8 mouse cellular contexts compared by ENCODE assay signal in the genomic region with DNA sequence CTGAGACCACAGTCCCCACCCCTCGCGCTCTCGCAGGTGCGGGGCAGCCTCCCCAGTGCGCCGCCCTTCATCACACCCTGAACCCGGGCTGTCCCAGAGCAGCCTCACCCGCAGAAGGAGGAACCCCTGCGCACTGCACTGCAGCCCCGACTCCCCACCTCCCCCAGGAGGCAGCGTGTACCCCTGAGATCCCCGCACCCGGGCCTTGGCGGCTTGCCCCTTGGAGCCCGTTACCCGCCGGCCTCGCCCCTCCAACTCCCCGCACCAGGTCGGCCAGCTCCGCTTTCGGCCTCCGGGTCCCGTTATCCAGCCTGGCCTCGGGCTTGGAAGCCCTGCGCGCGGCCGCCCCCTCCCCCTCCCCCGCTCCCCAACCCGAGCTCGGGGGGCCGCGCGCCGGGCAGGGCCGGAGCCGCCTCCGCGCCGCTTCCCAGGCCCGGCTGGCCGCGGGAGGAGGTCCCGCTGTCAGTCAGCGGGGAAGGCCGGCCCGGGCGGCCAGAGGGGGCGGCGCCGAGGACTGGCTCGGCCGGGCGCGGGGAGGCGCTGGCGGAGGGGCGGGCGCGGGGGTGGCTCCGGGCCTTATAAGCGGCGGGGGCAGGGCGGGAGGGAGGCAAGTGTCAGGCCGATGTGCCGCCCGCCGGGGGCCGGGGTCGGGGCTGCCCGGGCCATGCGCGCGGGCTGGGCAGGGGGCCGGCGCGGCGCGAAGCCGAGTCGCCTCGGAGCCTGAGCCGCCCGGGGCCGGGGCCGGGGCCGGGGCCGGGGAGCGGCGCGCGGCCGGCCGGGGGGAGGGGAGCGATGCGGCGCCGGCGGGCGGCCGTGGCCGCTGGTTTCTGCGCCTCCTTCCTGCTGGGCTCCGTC. TPM values are rescaled to one million over a fixed set of nuclear protein-coding genes. Genes with fewer than 3 reads are reported as not detected.
DNase-seq lines count a peak whose midpoint lies in the region; ATAC-seq and TF ChIP-seq lines count a peak whose summit lies in the region.

Gene Pkdcc (plus strand): TSS at position 619 of the 855 bp plus-strand sequence.

- under 1% methylated on average over 44 of the region's 105 CpGs for WGBS in heart, embryonic 13.5 days
- whole genome bisulfite sequencing in liver, embryonic 13.5 days (ENCODE audit: insufficient replicate concordance) = under 1% methylated on average over 71 of the region's 105 CpGs
- WGBS in stomach, postnatal 0 days = under 1% methylated on average over 36 of the region's 105 CpGs

- H3K4me2 ChIP-seq in heart, embryonic 13.5 days = peak within 1 kb of the TSS; percentile 95
- H3K4me2 ChIP-seq in liver, embryonic 13.5 days = peak within 1 kb of the TSS; percentile 66
- H3K4me2 ChIP-seq in stomach, postnatal 0 days (replicated peaks; ENCODE audit: low read depth) = peak within 1 kb of the TSS; percentile 93

- H3K4me1 ChIP-seq in heart, embryonic 13.5 days = peaks cover 56% of the 10 kb centered on the region
- H3K4me1 ChIP-seq in liver, embryonic 13.5 days (replicated peaks) = peaks cover 47% of the 10 kb centered on the region
- H3K4me1 ChIP-seq in stomach, postnatal 0 days (replicated peaks; ENCODE audit: control insufficient read depth, insufficient read depth) = peaks cover 6% of the 10 kb centered on the region; the same call in 1 of the 2 replicates

- peak within 1 kb of the TSS; percentile 99 for H3K27ac ChIP-seq in heart, embryonic 13.5 days (replicated peaks)
- H3K27ac ChIP-seq in liver, embryonic 13.5 days = peak within 1 kb of the TSS; percentile 77
- peak within 1 kb of the TSS; percentile 90 for H3K27ac ChIP-seq in stomach, postnatal 0 days (replicated peaks)

- H3K9me3 ChIP-seq in heart, embryonic 13.5 days = no peaks in the 10 kb centered on the region
- no peaks in the 10 kb centered on the region for H3K9me3 ChIP-seq in liver, embryonic 13.5 days (replicated peaks)
- no peaks in the 10 kb centered on the region for H3K9me3 ChIP-seq in stomach, postnatal 0 days (ENCODE audit: control insufficient read depth, low read length)

- ATAC-seq in heart, embryonic 13.5 days (ENCODE audit: extremely low read depth, insufficient number of reproducible peaks, low FRiP score, low TSS enrichment) = peak; percentile 77
- peak; percentile 76 for ATAC-seq in liver, embryonic 13.5 days (ENCODE audit: low read depth)
- peak; percentile 89 for ATAC-seq in stomach, postnatal 0 days (ENCODE audit: low FRiP score, low TSS enrichment)

- H3K27me3 ChIP-seq in heart, embryonic 13.5 days (replicated peaks) = no peaks in the 10 kb centered on the region
- H3K27me3 ChIP-seq in liver, embryonic 13.5 days = peaks cover 50% of the 10 kb centered on the region
- H3K27me3 ChIP-seq in stomach, postnatal 0 days (ENCODE audit: control insufficient read depth, insufficient read depth, low read length) = no peaks in the 10 kb centered on the region

- DNase-seq in layer of hippocampus, adult 11-12 months (ENCODE audit: low spot score) = peak; percentile 75
- no peak for DNase-seq in layer of hippocampus, adult 9-10 months (ENCODE audit: low spot score)
- DNase-seq in fibroblast of lung, adult 2 months (ENCODE audit: low read depth) = peak; percentile 40
- DNase-seq in kidney, postnatal 10 days = peak; percentile 96
- peak; percentile 22 for DNase-seq in liver, embryonic 13.5 days
- DNase-seq in neural tube, embryonic 10.5 days (ENCODE audit: extremely low spot score, low spot score) = peak; percentile 89
- peak; percentile 93 for DNase-seq in stomach, postnatal 0 days (ENCODE audit: low spot score)

- TF ChIP-seq CTCF in stomach, postnatal 0 days (IDR thresholded peaks at IDR 0.05; ENCODE audit: low read depth) = peak; percentile 5; the same call in 1 of the 2 replicates

- peak within 1 kb of the TSS; percentile 97 for H3K4me3 ChIP-seq in heart, embryonic 13.5 days
- H3K4me3 ChIP-seq in liver, embryonic 13.5 days (replicated peaks) = peak within 1 kb of the TSS; percentile 65
- H3K4me3 ChIP-seq in stomach, postnatal 0 days (ENCODE audit: low read depth, low read length) = peak within 1 kb of the TSS; percentile 84

- H3K36me3 ChIP-seq in heart, embryonic 13.5 days = peaks cover 6% of the 10 kb centered on the region
- no peaks in the 10 kb centered on the region for H3K36me3 ChIP-seq in liver, embryonic 13.5 days
- H3K36me3 ChIP-seq in stomach, postnatal 0 days (ENCODE audit: control insufficient read depth, insufficient read depth, low read length) = no peaks in the 10 kb centered on the region

- peak within 1 kb of the TSS; percentile 100 for H3K9ac ChIP-seq in heart, embryonic 13.5 days
- peak within 1 kb of the TSS; percentile 75 for H3K9ac ChIP-seq in liver, embryonic 13.5 days
- peak within 1 kb of the TSS; percentile 94 for H3K9ac ChIP-seq in stomach, postnatal 0 days (ENCODE audit: low read length)

- no peak for TF ChIP-seq EP300 in stomach, postnatal 0 days (optimal IDR thresholded peaks at IDR 0.05)

RNA-seq across cellular contexts. Expression of gene Pkdcc, which starts in this region (rescaled TPM):
- 10.1 and 11.1 TPM in 2 replicates for polyA plus RNA-seq in heart, embryonic 13.5 days (2015; fragmentation: Nextera tagmentation; extraction: Ambion mirVana)
- 2.6 and 3.5 TPM in 2 replicates for polyA plus RNA-seq in liver, embryonic 13.5 days (2015; fragmentation: Nextera tagmentation; extraction: Ambion mirVana)
- polyA plus RNA-seq in stomach, postnatal 0 days (2015; fragmentation: Nextera tagmentation; extraction: Ambion mirVana) = 10.3 and 14.1 TPM in 2 replicates
